Mouse (Mus musculus) hindbrain, embryonic 13.5 days (tissue): ENCODE measurements at regions not wholly inside any gene's neighbourhood (a gene's known extent, or its start where the extent isn't known, plus 50 kb on each side); places are given as distances from the start of the nearest gene placed in this dataset.
"Not testable (repeated sequence)": the region's sequence is repeated elsewhere in the genome, so short reads cannot be mapped to it uniquely, and the experiment has no call there.

Experiments
- ATAC-seq: fragments of 200-750 bp; cut with Nextera tagmentation; 2 replicates; pipeline ENCODE4 v1.8.0; 2017; ENCODE audit warnings: moderate TSS enrichment; ENCODE audit not compliant: low FRiP score
- H3K27ac ChIP-seq: fragments of 300-500 bp; sonication (generic); 2 replicates; pipeline ENCODE4 v1.5.1; 2015; ENCODE audit warnings: inconsistent platforms, mild to moderate bottlenecking, moderate library complexity
- H3K27me3 ChIP-seq: fragments of 300-500 bp; sonication (generic); 2 replicates; pipeline ENCODE4 v1.6.1; 2015; ENCODE audit warnings: mild to moderate bottlenecking, inconsistent platforms
- H3K36me3 ChIP-seq: fragments of 300-500 bp; sonication (generic); 2 replicates; pipeline ENCODE4 v1.6.1; 2015; ENCODE audit warnings: mild to moderate bottlenecking, inconsistent platforms
- H3K4me1 ChIP-seq: fragments of 300-500 bp; sonication (generic); replicated peaks from 2 replicates; pipeline ENCODE4 v1.6.1; 2015; ENCODE audit warnings: inconsistent platforms
- H3K4me2 ChIP-seq: fragments of 300-500 bp; sonication (generic); 2 replicates; pipeline ENCODE4 v1.6.1; 2015; ENCODE audit warnings: inconsistent platforms, mild to moderate bottlenecking, moderate library complexity
- H3K4me3 ChIP-seq: fragments of 300-500 bp; sonication (generic); 2 replicates; pipeline ENCODE4 v1.5.1; 2015; ENCODE audit warnings: mild to moderate bottlenecking, inconsistent platforms
- H3K9ac ChIP-seq: fragments of 300-500 bp; sonication (generic); 2 replicates; pipeline ENCODE4 v1.6.1; 2015; ENCODE audit warnings: mild to moderate bottlenecking, inconsistent platforms
- H3K9me3 ChIP-seq: fragments of 300-500 bp; sonication (generic); 2 replicates; pipeline ENCODE4 v1.6.1; 2016; ENCODE audit warnings: inconsistent platforms
- whole genome bisulfite sequencing: fragments of 180-500 bp; shearing (Covaris S2); methylation state at CpG from one replicate; pipeline ENCODE4 v1.1.7; 2015; 5-methylcytosine and 5-hydroxymethylcytosine counted together

- H3K36me3 ChIP-seq, result no peaks in the 10 kb centered on the region
- H3K27me3 ChIP-seq, result no peaks in the 10 kb centered on the region
- H3K4me2 ChIP-seq, result no peak overlapping the region
- H3K9me3 ChIP-seq, result no peaks in the 10 kb centered on the region
- no peak overlapping the region for H3K9ac ChIP-seq
- no peak overlapping the region for H3K4me3 ChIP-seq
- ATAC-seq, result no peak
- no peak overlapping the region for H3K27ac ChIP-seq
- no peaks in the 10 kb centered on the region for H3K4me1 ChIP-seq
- 80% methylated on average over 2 of the region's 2 CpGs for WGBS
Observed at GRCm38 (mm10) chr3:6871752-6872151, 251.5 kb upstream of the 1700008P02Rik start.

- H3K4me2 ChIP-seq, result no peak overlapping the region
- no peak for ATAC-seq
- H3K27ac ChIP-seq, result no peak overlapping the region
- H3K36me3 ChIP-seq, result no peaks in the 10 kb centered on the region
- no peaks in the 10 kb centered on the region for H3K9me3 ChIP-seq
- H3K4me3 ChIP-seq, result no peak overlapping the region
- H3K4me1 ChIP-seq, result no peaks in the 10 kb centered on the region
- no peak overlapping the region for H3K9ac ChIP-seq
- no peaks in the 10 kb centered on the region for H3K27me3 ChIP-seq
Observed at GRCm38 (mm10) chr3:6866148-6866483, 245.9 kb upstream of the 1700008P02Rik start.

- H3K4me3 ChIP-seq, result no peak overlapping the region
- no peak overlapping the region for H3K27ac ChIP-seq
- H3K9ac ChIP-seq, result no peak overlapping the region
- H3K27me3 ChIP-seq, result no peaks in the 10 kb centered on the region
- no peaks in the 10 kb centered on the region for H3K9me3 ChIP-seq
- no peaks in the 10 kb centered on the region for H3K36me3 ChIP-seq
- H3K4me2 ChIP-seq, result no peak overlapping the region
- no peaks in the 10 kb centered on the region for H3K4me1 ChIP-seq
- ATAC-seq, result peak; percentile 88
- WGBS, result 72% methylated on average over 3 of the region's 3 CpGs
Observed at GRCm38 (mm10) chr3:6865462-6866147, 245.4 kb upstream of the 1700008P02Rik start.

- H3K36me3 ChIP-seq, result no peaks in the 10 kb centered on the region
- no peak overlapping the region for H3K4me3 ChIP-seq
- no peaks in the 10 kb centered on the region for H3K9me3 ChIP-seq
- H3K4me2 ChIP-seq, result no peak overlapping the region
- H3K27ac ChIP-seq, result no peak overlapping the region
- peak; percentile 36 for ATAC-seq
- no peak overlapping the region for H3K9ac ChIP-seq
- WGBS, result 59% methylated on average over 2 of the region's 2 CpGs
- H3K4me1 ChIP-seq, result 0 out of 2 replicates have a peak, but pooled peaks cover 3% of the 10 kb centered on the region
- no peaks in the 10 kb centered on the region for H3K27me3 ChIP-seq
Observed at GRCm38 (mm10) chr3:6859866-6860180, 239.6 kb upstream of the 1700008P02Rik start.

- Histone ChIP-seq H3K27ac (no peak overlapping the region), H3K36me3 (no peaks in the 10 kb centered on the region), H3K9ac (no peak overlapping the region), H3K4me1 (0 out of 2 replicates have a peak, but pooled peaks cover 3% of the 10 kb centered on the region), H3K9me3 (no peaks in the 10 kb centered on the region), H3K27me3 (no peaks in the 10 kb centered on the region), H3K4me3 (no peak overlapping the region), H3K4me2 (no peak overlapping the region)
- ATAC-seq, result peak; percentile 98
- WGBS, result 23% methylated on average over 4 of the region's 4 CpGs
Observed at GRCm38 (mm10) chr3:6858982-6859865, 239.0 kb upstream of the 1700008P02Rik start.

- Histone ChIP-seq H3K9me3 (no peaks in the 10 kb centered on the region), H3K36me3 (no peaks in the 10 kb centered on the region), H3K4me3 (no peak overlapping the region), H3K9ac (no peak overlapping the region), H3K4me1 (no peaks in the 10 kb centered on the region), H3K27ac (no peak overlapping the region), H3K27me3 (no peaks in the 10 kb centered on the region), H3K4me2 (no peak overlapping the region)
- 83% methylated on average over 7 of the region's 7 CpGs for WGBS
- no peak for ATAC-seq
Observed at GRCm38 (mm10) chr3:6819332-6819731, 199.1 kb upstream of the 1700008P02Rik start.

- H3K9me3 ChIP-seq, result no peaks in the 10 kb centered on the region
- H3K9ac ChIP-seq, result no peak overlapping the region
- 46% methylated on average over 2 of the region's 2 CpGs for WGBS
- ATAC-seq, result no peak
- no peak overlapping the region for H3K27ac ChIP-seq
- no peak overlapping the region for H3K4me3 ChIP-seq
- no peak overlapping the region for H3K4me2 ChIP-seq
- no peaks in the 10 kb centered on the region for H3K27me3 ChIP-seq
- H3K36me3 ChIP-seq, result no peaks in the 10 kb centered on the region
- no peaks in the 10 kb centered on the region for H3K4me1 ChIP-seq
Observed at GRCm38 (mm10) chr3:6812346-6812745, 192.1 kb upstream of the 1700008P02Rik start.

GRCm38 (mm10) chr3:6809381-6809950 is 189.2 kb upstream of the 1700008P02Rik start:
- WGBS, result 43% methylated on average over 2 of the region's 2 CpGs
- no peak overlapping the region for H3K9ac ChIP-seq
- no peak for ATAC-seq
- no peaks in the 10 kb centered on the region for H3K36me3 ChIP-seq
- no peaks in the 10 kb centered on the region for H3K9me3 ChIP-seq
- H3K4me1 ChIP-seq, result peaks cover 9% of the 10 kb centered on the region; the same call in 1 of the 2 replicates
- H3K4me2 ChIP-seq, result no peak overlapping the region
- no peaks in the 10 kb centered on the region for H3K27me3 ChIP-seq
- no peak overlapping the region for H3K27ac ChIP-seq
- H3K4me3 ChIP-seq, result no peak overlapping the region

GRCm38 (mm10) chr3:6800092-6800716 is 180.0 kb upstream of the 1700008P02Rik start:
- H3K36me3 ChIP-seq, H3K4me1 ChIP-seq, H3K9me3 ChIP-seq, H3K9ac ChIP-seq, H3K27me3 ChIP-seq, H3K4me3 ChIP-seq, ATAC-seq, H3K27ac ChIP-seq, H3K4me2 ChIP-seq: not testable (repeated sequence)
- WGBS, result 95% methylated on average over 34 of the region's 37 CpGs

GRCm38 (mm10) chr3:6768506-6768905 is 148.3 kb upstream of the 1700008P02Rik start:
- Histone ChIP-seq H3K4me2 (no peak overlapping the region), H3K4me1 (no peaks in the 10 kb centered on the region), H3K27ac (no peak overlapping the region), H3K36me3 (no peaks in the 10 kb centered on the region), H3K27me3 (no peaks in the 10 kb centered on the region), H3K9me3 (no peaks in the 10 kb centered on the region), H3K4me3 (no peak overlapping the region), H3K9ac (no peak overlapping the region)
- no peak for ATAC-seq
- 79% methylated on average over 2 of the region's 2 CpGs for WGBS

GRCm38 (mm10) chr3:6768085-6768484 is 147.8 kb upstream of the 1700008P02Rik start:
- not testable (repeated sequence) for H3K27ac ChIP-seq, H3K27me3 ChIP-seq, H3K4me3 ChIP-seq, H3K9ac ChIP-seq, H3K36me3 ChIP-seq, H3K4me2 ChIP-seq, H3K9me3 ChIP-seq, H3K4me1 ChIP-seq, ATAC-seq

- Histone ChIP-seq H3K9me3 (no peaks in the 10 kb centered on the region), H3K9ac (no peak overlapping the region), H3K27me3 (no peaks in the 10 kb centered on the region), H3K27ac (no peak overlapping the region), H3K4me3 (no peak overlapping the region), H3K36me3 (no peaks in the 10 kb centered on the region), H3K4me2 (no peak overlapping the region), H3K4me1 (no peaks in the 10 kb centered on the region)
- 80% methylated on average over 1 of the region's 1 CpGs for WGBS
- no peak for ATAC-seq
Observed at GRCm38 (mm10) chr3:6759172-6759571, 138.9 kb upstream of the 1700008P02Rik start.
